In the genomic region with DNA sequence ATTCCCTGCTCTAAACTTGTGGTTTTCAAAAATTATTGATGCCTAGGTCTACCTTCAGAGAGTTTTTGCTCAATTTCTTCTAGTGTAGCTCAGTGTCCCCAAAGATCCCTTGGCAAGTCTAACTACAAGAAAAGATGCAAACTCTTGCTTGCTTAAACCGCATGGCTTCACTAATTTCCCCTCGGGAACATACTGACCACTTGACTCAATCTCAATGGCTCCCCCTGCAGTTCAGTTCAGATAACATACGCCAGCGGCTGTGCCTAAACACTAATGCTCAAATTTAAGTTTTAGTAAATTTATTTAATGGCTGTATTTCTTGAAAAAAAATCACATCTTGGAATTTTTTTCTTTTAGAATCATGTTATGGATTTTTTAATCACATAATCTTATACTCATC, we compare ENCODE assay signal across 10 mouse cellular contexts. TPM values are rescaled to one million over a fixed set of nuclear protein-coding genes. Genes with fewer than 3 reads are reported as not detected.
A peak's percentile ranks its signal among the peaks of the same experiment; 100 is the strongest.
DNase-seq lines count a peak whose midpoint lies in the region; ATAC-seq lines count a peak whose summit lies in the region.
"Had no signal": no experiment of that assay in that cellular context is flagged by ENCODE, and none has a peak within 500 bp of the region (broad histone marks: within the 10 kb centered on the region; RNA-seq: fewer than 3 reads in every experiment).

No protein-coding gene starts in this region.

- H3K4me3 ChIP-seq in neural tube, embryonic 11.5 days (ENCODE audit: low read depth, low read length), result no peak overlapping the region
- no peak overlapping the region for H3K4me3 ChIP-seq in neural tube, embryonic 15.5 days (replicated peaks)
- H3K4me3 ChIP-seq: embryonic facial prominence, embryonic 13.5 days; limb, embryonic 15.5 days had no signal

- no peaks in the 10 kb centered on the region for H3K36me3 ChIP-seq in neural tube, embryonic 11.5 days (ENCODE audit: control insufficient read depth, insufficient read depth, low read length)
- H3K36me3 ChIP-seq in neural tube, embryonic 15.5 days, result no peaks in the 10 kb centered on the region
- H3K36me3 ChIP-seq: embryonic facial prominence, embryonic 13.5 days; limb, embryonic 15.5 days had no signal

- intact Hi-C loops in gastrocnemius, postnatal 14 days (cut with DNase I; ENCODE audit: low total_unique reads), result loop anchor here (5.0 to 10.0 kb wide), 2 partner anchors 313 to 595 kb away; no protein-coding TSS in a partner anchor

- H3K4me2 ChIP-seq in neural tube, embryonic 11.5 days (ENCODE audit: low read depth), result no peak overlapping the region
- H3K4me2 ChIP-seq in neural tube, embryonic 15.5 days, result no peak overlapping the region
- H3K4me2 ChIP-seq: embryonic facial prominence, embryonic 13.5 days; limb, embryonic 15.5 days had no signal

- no peak overlapping the region for H3K27ac ChIP-seq in neural tube, embryonic 11.5 days (ENCODE audit: low read depth, low read length)
- H3K27ac ChIP-seq in neural tube, embryonic 15.5 days (replicated peaks), result no peak overlapping the region
- H3K27ac ChIP-seq: embryonic facial prominence, embryonic 13.5 days; limb, embryonic 15.5 days had no signal

- DNase-seq in neural tube, embryonic 11.5 days (ENCODE audit: low spot score), result peak; percentile 20
- DNase-seq in ZHBTc4 (ENCODE audit: low read depth, low spot score), result peak; percentile 23
- peak; percentile 61 for DNase-seq in cerebellum, adult 8-10 months
- peak; percentile 35 for DNase-seq in gastrocnemius, postnatal 14 days
- DNase-seq in large intestine, adult 2 months (ENCODE audit: low read depth, low spot score), result peak; percentile 39
- DNase-seq in T-cell, adult 2 months (ENCODE audit: low spot score), result no peak

- WGBS in neural tube, embryonic 11.5 days, result 50% methylated on average over 4 of the region's 4 CpGs
- WGBS in neural tube, embryonic 15.5 days, result 49% methylated on average over 4 of the region's 4 CpGs
- 38% methylated on average over 4 of the region's 4 CpGs for WGBS in large intestine, adult 2 months

- H3K9me3 ChIP-seq in neural tube, embryonic 11.5 days (ENCODE audit: control insufficient read depth, low read length), result no peaks in the 10 kb centered on the region
- H3K9me3 ChIP-seq in neural tube, embryonic 15.5 days (replicated peaks), result no peaks in the 10 kb centered on the region
- H3K9me3 ChIP-seq: embryonic facial prominence, embryonic 13.5 days; limb, embryonic 15.5 days had no signal

- ATAC-seq in neural tube, embryonic 11.5 days (ENCODE audit: insufficient read depth, low FRiP score, low TSS enrichment), result peak; percentile 54; the same call in 1 of the 2 replicates
- ATAC-seq in neural tube, embryonic 15.5 days (ENCODE audit: low FRiP score), result no peak
- peak; percentile 92 for ATAC-seq in megakaryocyte-erythroid progenitor cell, adult 5-6 weeks (replicated peaks; ENCODE audit: low FRiP score, low TSS enrichment, poor library complexity, severe bottlenecking)

- no peak overlapping the region for H3K9ac ChIP-seq in neural tube, embryonic 11.5 days (ENCODE audit: low read length)
- H3K9ac ChIP-seq in neural tube, embryonic 15.5 days (replicated peaks), result no peak overlapping the region
- H3K9ac ChIP-seq: embryonic facial prominence, embryonic 13.5 days; limb, embryonic 15.5 days had no signal

- H3K4me1 ChIP-seq in neural tube, embryonic 11.5 days (ENCODE audit: control insufficient read depth, insufficient read depth, low read length), result no peaks in the 10 kb centered on the region
- no peaks in the 10 kb centered on the region for H3K4me1 ChIP-seq in neural tube, embryonic 15.5 days
- H3K4me1 ChIP-seq: embryonic facial prominence, embryonic 13.5 days; limb, embryonic 15.5 days had no signal

- no peaks in the 10 kb centered on the region for H3K27me3 ChIP-seq in neural tube, embryonic 11.5 days (ENCODE audit: control insufficient read depth, insufficient read depth, low read length)
- H3K27me3 ChIP-seq in neural tube, embryonic 15.5 days (replicated peaks), result no peaks in the 10 kb centered on the region
- H3K27me3 ChIP-seq: embryonic facial prominence, embryonic 13.5 days; limb, embryonic 15.5 days had no signal

RNA-seq across cellular contexts. Expression of a gene that starts 49.2 kb away (rescaled TPM):
- polyA plus RNA-seq in neural tube, embryonic 11.5 days (2014; fragmentation: Nextera tagmentation; extraction: Ambion mirVana), result 5.6 and 6.0 TPM in 2 replicates
- polyA plus RNA-seq in neural tube, embryonic 15.5 days (2015; fragmentation: Nextera tagmentation; extraction: Ambion mirVana), result 20.3 and 23.1 TPM in 2 replicates
- 10 to 100 TPM; 11.9 to 14.4 TPM for total RNA-seq in gastrocnemius, postnatal 14 days (2021)
- 2.0 and 4.3 TPM in 2 replicates for polyA plus RNA-seq in large intestine, adult 2 months (2012; rRNA removed)
- total RNA-seq in megakaryocyte-erythroid progenitor cell, adult 5-6 weeks (2014; fragmentation: Nextera tagmentation), result 9.1 and 12.0 TPM in 2 replicates
- 14.4 and 14.6 TPM in 2 replicates for total RNA-seq in megakaryocyte-erythroid progenitor cell, adult 5-6 weeks (2017)
